Mouse (Mus musculus): ENCODE data around the gene Cdr1. TPM values are rescaled to one million over a fixed set of nuclear protein-coding genes. Genes with fewer than 3 reads are reported as not detected.

Cdr1 gene
- not detected in 2 replicates for polyA plus RNA-seq (2014; fragmentation: Nextera tagmentation; extraction: Ambion mirVana)

DNA sequence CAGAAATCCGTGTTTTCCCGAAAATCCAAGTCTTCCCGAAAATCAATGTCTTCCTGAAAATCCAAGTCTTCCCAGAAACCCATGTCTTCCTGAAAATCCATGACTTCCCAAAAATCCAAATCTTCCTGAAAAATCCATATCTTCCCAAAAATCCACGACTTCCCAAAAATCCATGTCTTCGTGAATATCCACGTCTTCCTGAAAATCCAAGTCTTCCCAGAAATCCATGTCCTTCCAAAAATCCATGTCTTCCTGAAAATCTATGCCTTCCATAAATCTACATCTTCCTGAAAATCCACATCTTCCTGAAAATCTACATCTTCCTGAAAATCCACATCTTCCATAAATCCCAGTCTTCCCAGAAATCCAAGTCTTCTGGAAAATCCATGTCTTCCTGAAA, at the start of gene Cdr1:
TSS of gene Cdr1 (minus strand) at position 101 of the 400 bp plus-strand sequence.
- H3K4me2 ChIP-seq = no peak within 1 kb of the TSS
- no peak within 1 kb of the TSS for H3K4me3 ChIP-seq (ENCODE audit: low read depth, low read length)
- H3K9ac ChIP-seq (ENCODE audit: low read depth, low read length) = no peak within 1 kb of the TSS
- H3K4me1 ChIP-seq (replicated peaks; ENCODE audit: control insufficient read depth, insufficient read depth, low read length) = no peaks in the 10 kb centered on the region
- no peak within 1 kb of the TSS for H3K27ac ChIP-seq (ENCODE audit: low read depth, low read length)
- H3K9me3 ChIP-seq (ENCODE audit: control insufficient read depth, low read length) = no peaks in the 10 kb centered on the region; the same call in 1 of the 2 replicates
- no peak for ATAC-seq (replicated peaks; ENCODE audit: low FRiP score)
- no peaks in the 10 kb centered on the region for H3K27me3 ChIP-seq (replicated peaks; ENCODE audit: control insufficient read depth, insufficient read depth, low read length)
- H3K36me3 ChIP-seq (ENCODE audit: control insufficient read depth, insufficient read depth, low read length) = no peaks in the 10 kb centered on the region
- DNase-seq (ENCODE audit: low spot score) = no peak
- WGBS = 93% methylated on average over 6 of the region's 6 CpGs

DNA sequence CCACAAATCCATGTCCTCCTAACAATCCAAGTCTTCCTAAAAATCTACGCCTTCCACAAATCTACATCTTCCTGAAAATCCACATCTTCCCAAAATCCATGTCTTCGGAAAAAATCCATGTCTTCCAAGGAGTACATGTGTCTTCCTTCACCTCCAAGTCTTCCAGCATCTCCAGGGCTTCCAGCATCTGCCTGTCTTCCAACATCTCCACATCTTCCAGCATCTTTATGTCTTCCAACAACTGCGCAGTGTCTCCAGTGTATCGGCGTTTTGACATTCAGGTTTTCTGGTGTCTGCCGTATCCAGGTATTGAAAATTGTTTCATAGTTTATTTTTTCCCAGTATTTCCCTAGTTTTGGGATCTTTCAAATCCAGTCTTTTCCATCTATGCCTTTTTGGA, 511 bp upstream of the Cdr1 start:
- H3K4me1 ChIP-seq (replicated peaks; ENCODE audit: control insufficient read depth, insufficient read depth, low read length) = no peaks in the 10 kb centered on the region
- DNase-seq (ENCODE audit: low spot score) (no peak), ATAC-seq (replicated peaks; ENCODE audit: low FRiP score) (no peak)
- 94% methylated on average over 6 of the region's 6 CpGs for WGBS
- H3K9ac ChIP-seq (ENCODE audit: low read depth, low read length) = no peak overlapping the region
- no peak overlapping the region for H3K27ac ChIP-seq (ENCODE audit: low read depth, low read length)
- no peak overlapping the region for H3K4me3 ChIP-seq (ENCODE audit: low read depth, low read length)
- no peaks in the 10 kb centered on the region for H3K36me3 ChIP-seq (ENCODE audit: control insufficient read depth, insufficient read depth, low read length)
- H3K4me2 ChIP-seq = no peak overlapping the region
- no peaks in the 10 kb centered on the region for H3K27me3 ChIP-seq (replicated peaks; ENCODE audit: control insufficient read depth, insufficient read depth, low read length)
- no peaks in the 10 kb centered on the region; the same call in 1 of the 2 replicates for H3K9me3 ChIP-seq (ENCODE audit: control insufficient read depth, low read length)

DNA sequence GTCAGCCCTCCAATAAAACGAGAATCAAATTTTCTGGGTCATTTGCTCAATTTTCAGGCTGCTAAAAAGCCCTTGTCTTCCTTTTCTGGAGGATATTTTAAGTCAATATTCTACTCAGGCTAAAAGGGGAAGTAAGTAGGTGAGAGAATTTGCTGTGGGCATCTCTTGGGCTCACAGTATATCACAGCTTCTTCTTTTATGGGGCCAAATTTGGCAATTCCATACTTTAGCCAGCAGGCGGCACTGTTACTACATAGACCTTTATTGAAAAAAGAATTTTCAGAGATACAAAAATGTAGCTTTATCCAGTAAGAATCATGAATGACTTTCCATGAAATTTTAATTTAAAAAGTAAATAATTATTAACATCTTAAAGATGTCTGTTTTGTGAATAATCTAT, 18.8 kb downstream of the Cdr1 start:
- 37% methylated on average over 2 of the region's 2 CpGs for WGBS
- Histone ChIP-seq H3K4me3 (ENCODE audit: low read depth, low read length) (no peak overlapping the region), H3K9ac (ENCODE audit: low read depth, low read length) (no peak overlapping the region), H3K9me3 (ENCODE audit: control insufficient read depth, low read length) (no peaks in the 10 kb centered on the region), H3K27ac (ENCODE audit: low read depth, low read length) (no peak overlapping the region), H3K36me3 (ENCODE audit: control insufficient read depth, insufficient read depth, low read length) (no peaks in the 10 kb centered on the region), H3K27me3 (replicated peaks; ENCODE audit: control insufficient read depth, insufficient read depth, low read length) (no peaks in the 10 kb centered on the region), H3K4me1 (replicated peaks; ENCODE audit: control insufficient read depth, insufficient read depth, low read length) (no peaks in the 10 kb centered on the region), H3K4me2 (no peak overlapping the region)
- no peak for ATAC-seq (replicated peaks; ENCODE audit: low FRiP score)
- no peak for DNase-seq (ENCODE audit: low spot score)

DNA sequence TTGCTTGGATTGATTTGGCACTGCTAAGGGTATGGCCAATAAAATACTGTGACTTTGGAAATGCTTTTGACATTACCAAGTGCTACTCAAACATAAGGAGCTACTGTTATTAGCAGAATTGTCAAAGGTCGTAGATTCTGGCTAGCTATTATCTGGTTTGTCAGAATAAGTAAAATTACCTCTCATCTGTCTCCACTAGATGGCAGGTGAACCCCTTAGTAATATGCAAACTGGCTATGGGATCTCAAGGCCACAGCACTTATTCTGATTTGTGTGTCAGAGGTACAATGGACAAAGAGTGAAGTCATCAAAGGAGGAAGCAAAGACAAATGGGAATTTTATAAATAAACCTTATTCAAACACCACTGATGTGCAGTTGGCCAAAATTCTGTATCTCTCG, 24.1 kb downstream of the Cdr1 start:
- 68% methylated on average over 2 of the region's 2 CpGs for WGBS
- ATAC-seq (replicated peaks; ENCODE audit: low FRiP score) = no peak

DNA sequence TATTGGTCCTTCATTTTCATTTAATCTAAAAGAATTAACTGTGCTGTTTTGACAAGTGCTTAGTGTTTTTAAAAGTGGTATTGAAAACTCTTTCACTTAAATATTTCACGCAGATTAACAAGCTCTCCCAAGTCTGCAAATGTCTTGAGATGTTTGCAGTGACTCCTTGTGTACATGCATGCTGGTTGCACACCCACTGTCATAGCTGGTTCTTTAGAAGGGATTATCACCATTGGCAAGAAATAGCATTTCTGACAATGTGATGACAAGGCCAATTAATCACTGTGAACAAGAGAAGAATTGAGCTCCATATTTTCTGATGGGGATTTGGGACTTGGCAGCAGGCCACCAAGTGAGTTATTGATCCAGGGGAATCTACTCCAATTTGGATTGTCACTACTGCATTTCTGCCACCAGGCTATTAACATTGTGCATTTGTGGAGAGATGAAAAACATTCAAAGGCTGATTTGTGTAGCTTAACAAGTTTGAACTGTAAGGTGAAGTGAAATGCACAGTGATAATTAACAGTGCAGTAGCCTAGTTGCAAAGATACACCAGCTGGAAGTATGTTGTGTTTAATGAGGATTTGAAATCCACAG, 30.6 kb downstream of the Cdr1 start:
- no peak overlapping the region for H3K4me2 ChIP-seq
- no peak overlapping the region for H3K4me3 ChIP-seq (ENCODE audit: low read depth, low read length)
- no peak overlapping the region for H3K27ac ChIP-seq (ENCODE audit: low read depth, low read length)
- no peaks in the 10 kb centered on the region for H3K36me3 ChIP-seq (ENCODE audit: control insufficient read depth, insufficient read depth, low read length)
- ATAC-seq (replicated peaks; ENCODE audit: low FRiP score) = no peak
- no peaks in the 10 kb centered on the region for H3K27me3 ChIP-seq (replicated peaks; ENCODE audit: control insufficient read depth, insufficient read depth, low read length)
- H3K4me1 ChIP-seq (replicated peaks; ENCODE audit: control insufficient read depth, insufficient read depth, low read length) = no peaks in the 10 kb centered on the region
- H3K9ac ChIP-seq (ENCODE audit: low read depth, low read length) = no peak overlapping the region
- no peak for DNase-seq (ENCODE audit: low spot score)
- 76% methylated on average over 1 of the region's 1 CpGs for WGBS
- no peaks in the 10 kb centered on the region for H3K9me3 ChIP-seq (ENCODE audit: control insufficient read depth, low read length)

More for the DNA sequence above, 24.1 kb downstream of the Cdr1 start:
- Histone ChIP-seq H3K4me2 (no peak overlapping the region), H3K36me3 (ENCODE audit: control insufficient read depth, insufficient read depth, low read length) (no peaks in the 10 kb centered on the region), H3K9me3 (ENCODE audit: control insufficient read depth, low read length) (no peaks in the 10 kb centered on the region), H3K27me3 (replicated peaks; ENCODE audit: control insufficient read depth, insufficient read depth, low read length) (no peaks in the 10 kb centered on the region), H3K4me3 (ENCODE audit: low read depth, low read length) (no peak overlapping the region), H3K27ac (ENCODE audit: low read depth, low read length) (no peak overlapping the region), H3K9ac (ENCODE audit: low read depth, low read length) (no peak overlapping the region), H3K4me1 (replicated peaks; ENCODE audit: control insufficient read depth, insufficient read depth, low read length) (no peaks in the 10 kb centered on the region)
- no peak for DNase-seq (ENCODE audit: low spot score)

DNA sequence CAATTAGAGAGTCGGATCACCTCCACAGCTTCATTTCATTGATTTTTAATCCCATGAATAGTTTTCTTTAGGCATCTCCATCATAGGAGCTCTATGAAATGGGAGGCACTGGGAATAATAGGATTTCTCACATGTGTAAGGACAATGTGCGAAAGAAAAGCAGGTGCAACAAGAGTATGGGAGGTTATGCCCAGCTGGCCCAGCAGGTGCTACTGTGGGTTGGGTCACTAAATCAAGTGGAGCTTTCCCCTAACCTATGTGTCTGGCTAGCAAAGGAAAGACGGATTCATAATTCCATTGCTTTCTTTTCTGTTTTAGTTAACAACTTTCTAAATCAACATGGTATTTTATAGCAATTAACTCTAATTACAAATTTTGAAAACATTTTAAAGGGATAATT, 31.1 kb downstream of the Cdr1 start:
- no peak overlapping the region for H3K27ac ChIP-seq (ENCODE audit: low read depth, low read length)
- H3K9ac ChIP-seq (ENCODE audit: low read depth, low read length) = no peak overlapping the region
- H3K36me3 ChIP-seq (ENCODE audit: control insufficient read depth, insufficient read depth, low read length) = no peaks in the 10 kb centered on the region
- 74% methylated on average over 3 of the region's 3 CpGs for WGBS
- no peak overlapping the region for H3K4me3 ChIP-seq (ENCODE audit: low read depth, low read length)
- H3K9me3 ChIP-seq (ENCODE audit: control insufficient read depth, low read length) = no peaks in the 10 kb centered on the region
- no peak for DNase-seq (ENCODE audit: low spot score)
- no peaks in the 10 kb centered on the region for H3K27me3 ChIP-seq (replicated peaks; ENCODE audit: control insufficient read depth, insufficient read depth, low read length)
- H3K4me1 ChIP-seq (replicated peaks; ENCODE audit: control insufficient read depth, insufficient read depth, low read length) = no peaks in the 10 kb centered on the region
- no peak for ATAC-seq (replicated peaks; ENCODE audit: low FRiP score)
- no peak overlapping the region for H3K4me2 ChIP-seq

DNA sequence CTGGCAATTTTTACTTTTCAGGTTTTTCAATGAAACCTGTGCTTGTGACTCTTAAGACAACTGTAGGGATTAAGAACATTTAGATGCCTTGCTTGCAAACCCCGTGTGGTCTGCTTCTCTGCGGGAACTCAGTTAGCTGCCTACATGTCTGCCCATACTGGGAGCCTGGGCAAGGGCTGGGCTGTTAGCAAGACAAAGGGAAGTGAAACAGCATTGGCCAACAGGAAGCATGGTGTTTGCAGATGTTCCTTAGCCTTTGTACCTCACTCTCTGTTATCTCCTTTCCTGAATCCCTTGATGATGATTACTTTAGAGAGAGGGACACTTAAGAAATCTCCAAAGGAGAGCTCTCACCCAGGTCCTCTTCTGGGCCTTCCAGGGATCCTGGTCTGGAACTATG, 38.8 kb downstream of the Cdr1 start:
- Histone ChIP-seq H3K27me3 (replicated peaks; ENCODE audit: control insufficient read depth, insufficient read depth, low read length) (no peaks in the 10 kb centered on the region), H3K4me3 (ENCODE audit: low read depth, low read length) (no peak overlapping the region), H3K27ac (ENCODE audit: low read depth, low read length) (no peak overlapping the region), H3K9me3 (ENCODE audit: control insufficient read depth, low read length) (no peaks in the 10 kb centered on the region), H3K4me1 (replicated peaks; ENCODE audit: control insufficient read depth, insufficient read depth, low read length) (no peaks in the 10 kb centered on the region), H3K36me3 (ENCODE audit: control insufficient read depth, insufficient read depth, low read length) (no peaks in the 10 kb centered on the region), H3K4me2 (no peak overlapping the region), H3K9ac (ENCODE audit: low read depth, low read length) (no peak overlapping the region)
- WGBS = 31% methylated on average over 2 of the region's 2 CpGs
- DNase-seq (ENCODE audit: low spot score) = no peak
- ATAC-seq (replicated peaks; ENCODE audit: low FRiP score) = no peak

DNA sequence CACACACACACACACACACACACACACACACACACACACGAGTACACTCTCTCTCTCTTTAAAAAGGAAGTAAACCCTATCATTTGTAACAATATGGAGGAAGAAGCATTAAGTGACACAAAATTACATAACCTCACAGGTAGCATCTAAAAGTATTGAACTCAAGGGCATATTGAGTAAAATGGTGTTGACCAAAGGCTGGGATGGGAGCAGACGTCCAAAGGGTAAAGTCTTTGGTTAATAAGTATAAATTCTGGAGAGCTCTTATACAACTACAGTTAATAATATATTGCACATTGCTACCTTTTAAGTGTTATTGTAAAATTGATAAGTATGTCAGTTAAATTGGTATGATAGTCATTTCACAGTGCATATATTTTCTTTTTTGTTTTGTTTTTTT, 39.9 kb downstream of the Cdr1 start:
- Histone ChIP-seq H3K27ac (ENCODE audit: low read depth, low read length) (no peak overlapping the region), H3K36me3 (ENCODE audit: control insufficient read depth, insufficient read depth, low read length) (no peaks in the 10 kb centered on the region), H3K4me3 (ENCODE audit: low read depth, low read length) (no peak overlapping the region), H3K9ac (ENCODE audit: low read depth, low read length) (no peak overlapping the region), H3K27me3 (replicated peaks; ENCODE audit: control insufficient read depth, insufficient read depth, low read length) (no peaks in the 10 kb centered on the region), H3K9me3 (ENCODE audit: control insufficient read depth, low read length) (no peaks in the 10 kb centered on the region), H3K4me2 (no peak overlapping the region), H3K4me1 (replicated peaks; ENCODE audit: control insufficient read depth, insufficient read depth, low read length) (no peaks in the 10 kb centered on the region)
- DNase-seq (ENCODE audit: low spot score) (no peak), ATAC-seq (replicated peaks; ENCODE audit: low FRiP score) (no peak)
- 70% methylated on average over 2 of the region's 2 CpGs for WGBS

DNA sequence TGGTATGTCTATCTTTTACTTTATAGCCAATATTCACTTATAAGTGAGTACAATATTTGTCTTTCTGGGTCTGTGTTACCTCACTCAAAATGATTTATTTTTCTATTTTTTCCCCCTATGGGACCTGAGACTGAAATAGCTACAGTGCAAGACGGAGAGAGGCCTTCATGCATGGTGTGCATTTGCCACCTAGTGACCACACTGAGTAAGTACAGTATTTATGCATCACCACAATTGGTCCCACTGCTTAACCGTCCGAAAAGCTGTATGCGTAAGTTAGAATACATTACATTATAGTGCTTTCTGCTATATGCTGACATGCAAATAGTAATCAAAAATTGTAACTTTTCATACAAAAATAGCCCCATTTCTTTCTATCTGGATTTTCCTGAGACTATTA, 50.8 kb downstream of the Cdr1 start:
- Histone ChIP-seq H3K4me3 (ENCODE audit: low read depth, low read length) (no peak overlapping the region), H3K4me1 (replicated peaks; ENCODE audit: control insufficient read depth, insufficient read depth, low read length) (no peaks in the 10 kb centered on the region), H3K9me3 (ENCODE audit: control insufficient read depth, low read length) (no peaks in the 10 kb centered on the region), H3K27ac (ENCODE audit: low read depth, low read length) (no peak overlapping the region), H3K4me2 (no peak overlapping the region), H3K27me3 (replicated peaks; ENCODE audit: control insufficient read depth, insufficient read depth, low read length) (no peaks in the 10 kb centered on the region), H3K9ac (ENCODE audit: low read depth, low read length) (no peak overlapping the region), H3K36me3 (ENCODE audit: control insufficient read depth, insufficient read depth, low read length) (no peaks in the 10 kb centered on the region)
- ATAC-seq (replicated peaks; ENCODE audit: low FRiP score) (no peak), DNase-seq (ENCODE audit: low spot score) (no peak)
- WGBS = 66% methylated on average over 4 of the region's 4 CpGs

All from liver, embryonic 11.5 days (tissue).